Mouse (Mus musculus) CH12.LX (cell line): Measurements from ENCODE around the gene Timm29. TPM values are rescaled to one million over a fixed set of nuclear protein-coding genes. Genes with fewer than 3 reads are reported as not detected.

Source experiments
- DNase-seq: peaks from one replicate; pipeline ENCODE4 v3.0.0-alpha.2; 2013; ENCODE audit errors: extremely low read depth
- H3K27ac ChIP-seq: 2 replicates; pipeline ENCODE4 v1.5.1; 2012; ENCODE audit warnings: low read depth, mild to moderate bottlenecking, control low read depth, moderate library complexity; ENCODE audit not compliant: insufficient read depth
- H3K27me3 ChIP-seq: replicated peaks from 2 replicates; pipeline ENCODE3; 2012; ENCODE audit warnings: inconsistent platforms
- H3K36me3 ChIP-seq, 2 experiments: replicated peaks in 1 of 2; 2 replicates each; pipeline versions ENCODE3 to v1.6.1; 2012; ENCODE audit warnings: inconsistent platforms in 1 of 2, low read length in 1 of 2, mild to moderate bottlenecking in 1 of 2, mixed read lengths in 1 of 2, moderate library complexity in 1 of 2; ENCODE audit not compliant: control insufficient read depth in 1 of 2, insufficient read depth in 1 of 2
- H3K4me1 ChIP-seq, 2 experiments: 2 replicates each; pipeline ENCODE4 v1.6.1; 2012; ENCODE audit warnings: inconsistent platforms in 1 of 2, moderate library complexity in 1 of 2; ENCODE audit not compliant: insufficient read depth in 2 of 2, control insufficient read depth in 1 of 2
- H3K4me2 ChIP-seq: 2 replicates; pipeline ENCODE4 v1.6.1; 2012; ENCODE audit warnings: low read depth, mild to moderate bottlenecking, control low read depth; ENCODE audit not compliant: poor library complexity, insufficient read depth, severe bottlenecking
- H3K4me3 ChIP-seq, 3 experiments: fragments of 150-350 bp in 1 of 3; sonication (generic) in 1 of 3; replicated peaks in 1 of 3; 2 replicates each; pipeline versions ENCODE3 to v1.5.1; 2011 to 2012; ENCODE audit warnings: low read depth in 2 of 3, low read length in 2 of 3, mild to moderate bottlenecking in 2 of 3, moderate library complexity in 2 of 3, control low read depth in 1 of 3, improper control_type of control experiment in 1 of 3, inconsistent platforms in 1 of 3, mixed read lengths in 1 of 3; ENCODE audit not compliant: poor library complexity in 1 of 3
- H3K79me2 ChIP-seq: replicated peaks from 2 replicates; pipeline ENCODE4 v1.6.1; 2012; ENCODE audit warnings: mild to moderate bottlenecking, moderate library complexity; ENCODE audit not compliant: control insufficient read depth, poor library complexity, insufficient read depth, severe bottlenecking; ENCODE audit errors: extremely low read depth
- H3K9ac ChIP-seq: 2 replicates; pipeline ENCODE4 v1.6.1; 2012; ENCODE audit warnings: low read depth, mild to moderate bottlenecking, control low read depth, moderate library complexity; ENCODE audit not compliant: insufficient read depth
- H3K9me3 ChIP-seq: replicated peaks from 2 replicates; pipeline ENCODE3; 2012; ENCODE audit warnings: low read length, inconsistent platforms, mixed read lengths
- CHD1 ChIP-seq: IDR thresholded peaks from 2 replicates; pipeline ENCODE4 v1.6.1; 2012; ENCODE audit warnings: low read depth, low read length, improper control_type of control experiment, inconsistent platforms
- CHD2 ChIP-seq: IDR thresholded peaks from 2 replicates; pipeline ENCODE4 v1.6.1; 2011; ENCODE audit warnings: low read length, improper control_type of control experiment
- EP300 ChIP-seq: IDR thresholded peaks from 2 replicates; pipeline ENCODE4 v1.6.1; 2011; ENCODE audit warnings: low read length, improper control_type of control experiment
- ETS1 ChIP-seq: conservative IDR thresholded peaks from 2 replicates; pipeline ENCODE4 v1.6.1; 2012; ENCODE audit warnings: low read depth, mild to moderate bottlenecking, inconsistent platforms, low read length, improper control_type of control experiment, moderate library complexity
- GABPA ChIP-seq: IDR thresholded peaks from 2 replicates; pipeline ENCODE4 v1.6.1; 2012; ENCODE audit warnings: low read depth, low read length, improper control_type of control experiment, inconsistent platforms; ENCODE audit not compliant: insufficient replicate concordance
- KAT2A ChIP-seq: IDR thresholded peaks from 2 replicates; pipeline ENCODE4 v1.6.1; 2012; ENCODE audit warnings: low read length, improper control_type of control experiment, inconsistent platforms; ENCODE audit not compliant: insufficient replicate concordance
- MAFK ChIP-seq: IDR thresholded peaks from 2 replicates; pipeline ENCODE4 v1.6.1; 2011; ENCODE audit warnings: low read length, improper control_type of control experiment; ENCODE audit not compliant: insufficient replicate concordance
- MAX ChIP-seq: IDR thresholded peaks from 2 replicates; pipeline ENCODE4 v1.6.1; 2011; ENCODE audit warnings: low read length, improper control_type of control experiment
- MAZ ChIP-seq: IDR thresholded peaks from 2 replicates; pipeline ENCODE4 v1.6.1; 2012; ENCODE audit warnings: low read depth, mild to moderate bottlenecking, inconsistent platforms, low read length, improper control_type of control experiment, moderate library complexity
- MYC ChIP-seq: IDR thresholded peaks from 2 replicates; pipeline ENCODE4 v1.6.1; 2011; ENCODE audit warnings: low read depth, mild to moderate bottlenecking, improper control_type of control experiment, low read length
- PAX5 ChIP-seq: IDR thresholded peaks from 2 replicates; pipeline ENCODE4 v1.6.1; 2012; ENCODE audit warnings: low read length, inconsistent platforms, mixed read lengths
- POLR2A ChIP-seq: IDR thresholded peaks from 2 replicates; pipeline ENCODE4 v1.6.1; 2011; ENCODE audit warnings: low read depth, mild to moderate bottlenecking, improper control_type of control experiment, low read length
- POLR2AphosphoS2 ChIP-seq: IDR thresholded peaks from 2 replicates; pipeline ENCODE4 v1.6.1; 2011; ENCODE audit warnings: low read depth, low read length, improper control_type of control experiment
- SMC3 ChIP-seq: IDR thresholded peaks from 2 replicates; pipeline ENCODE4 v1.6.1; 2011; ENCODE audit warnings: low read depth, low read length, improper control_type of control experiment
- USF1 ChIP-seq: IDR thresholded peaks from 2 replicates; pipeline ENCODE4 v1.6.1; 2014; ENCODE audit warnings: low read depth, mild to moderate bottlenecking, inconsistent platforms, low read length, improper control_type of control experiment
- USF2 ChIP-seq: conservative IDR thresholded peaks from 2 replicates; pipeline ENCODE4 v1.6.1; 2011; ENCODE audit warnings: low read depth, low read length, improper control_type of control experiment
- ZC3H11A ChIP-seq: IDR thresholded peaks from 2 replicates; pipeline ENCODE4 v1.6.1; 2012; ENCODE audit warnings: low read depth, mild to moderate bottlenecking, inconsistent platforms, low read length, improper control_type of control experiment
- dilution Hi-C: fragments of 300-500 bp; cut with MboI; formaldehyde crosslinking; loops from 2 replicates; pipeline ENCODE4 v1.14.3; 2020; ENCODE audit warnings: low sequenced_read_pairs; ENCODE audit not compliant: extremely low pct_unique_long_range_greater_than_20kb, extremely low pct_ligation_motif_present
- in situ Hi-C: fragments of 300-500 bp; cut with MboI; formaldehyde crosslinking; loops from 3 replicates; pipeline ENCODE4 v1.14.3; 2019; ENCODE audit warnings: low sequenced_read_pairs, low pct_ligation_motif_present, low pct_unique_long_range_greater_than_20kb, mixed read lengths
- polyA plus RNA-seq: library from polyadenylated mRNA; unstranded; fragments of >175 nt; gene quantifications from 2 replicates; pipeline ENCODE4 v1.2.1, GENCODE M21; 2012; ENCODE audit warnings: low read depth; ENCODE audit not compliant: insufficient read length
- total RNA-seq, 2 experiments: library from RNA; depleted of rRNA; stranded (reverse); fragments of 300-350 nt in 1 of 2; fragments of >200 nt in 1 of 2; gene quantifications; 2 replicates each; pipeline ENCODE4 v1.2.3; 2012 to 2014

The Timm29 gene
- total and polyA plus RNA-seq, 3 experiments, result 12.0 to 34.6 (median 19.5) TPM

DNA sequence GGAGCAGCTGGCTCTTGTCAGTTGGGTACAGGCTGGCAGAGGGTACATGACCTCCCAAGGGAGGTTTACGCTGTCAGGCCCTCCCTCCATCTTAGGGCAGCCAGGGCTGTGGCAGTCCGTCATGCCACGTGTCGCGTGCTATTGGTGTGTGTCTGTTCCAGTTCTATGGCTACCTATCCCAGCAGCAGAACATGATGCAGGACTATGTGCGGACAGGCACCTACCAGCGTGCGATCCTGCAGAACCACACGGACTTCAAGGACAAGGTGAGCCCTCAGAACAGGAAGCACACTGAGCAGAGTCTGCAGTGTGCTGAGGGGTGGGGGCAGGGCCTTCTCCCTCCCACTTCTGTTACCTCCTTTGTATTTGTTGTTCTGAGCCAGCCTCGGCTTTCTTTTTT is 17.3 kb upstream of the Timm29 start:
- Histone ChIP-seq H3K9me3 (no peaks in the 10 kb centered on the region), H3K4me2 (no peak overlapping the region), H3K79me2 (no peaks in the 10 kb centered on the region), H3K27me3 (no peaks in the 10 kb centered on the region), H3K4me1 (no peaks in the 10 kb centered on the region), H3K36me3 (peaks cover 66 to 94% of the 10 kb centered on the region in 2 experiments), H3K27ac (no peak overlapping the region), H3K4me3 (no peak overlapping the region)
- DNase-seq, result no peak
- in situ Hi-C loops, result no loop called here
- dilution Hi-C loops, result no loop called here
- no peak for TF ChIP-seq PAX5
- no peak for TF ChIP-seq POLR2AphosphoS2
- TF ChIP-seq USF2, result no peak
- TF ChIP-seq ZC3H11A, result no peak
- no peak for TF ChIP-seq GABPA
- TF ChIP-seq MAX, result no peak
- TF ChIP-seq, all 38 proteins: peak for 0
- no peak overlapping the region for H3K9ac ChIP-seq

DNA sequence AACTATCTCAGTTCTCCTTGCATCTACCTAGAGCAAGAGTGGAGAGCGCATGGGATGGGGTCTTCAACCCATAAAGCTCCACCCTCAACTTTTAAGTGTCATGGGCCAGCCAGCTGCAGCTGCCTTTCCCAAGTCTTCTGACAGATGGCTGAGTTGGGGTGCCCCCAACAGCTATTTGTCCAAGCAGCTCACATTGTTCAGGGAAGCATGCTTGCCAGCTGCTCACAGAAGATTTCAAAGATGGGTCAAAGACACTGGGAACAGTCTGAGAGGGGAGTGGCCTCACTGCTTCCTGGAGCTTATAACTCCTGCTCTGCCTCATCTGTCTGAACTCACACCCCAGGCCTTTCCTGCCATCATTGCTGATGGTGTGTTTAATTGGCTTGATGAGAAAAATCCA is 16.2 kb upstream of the Timm29 start:
- no peak for DNase-seq
- in situ Hi-C loops (no loop called here), dilution Hi-C loops (no loop called here)
- Histone ChIP-seq H3K36me3 (peaks cover 67 to 95% of the 10 kb centered on the region in 2 experiments), H3K79me2 (no peaks in the 10 kb centered on the region), H3K4me3 (no peak overlapping the region), H3K9me3 (no peaks in the 10 kb centered on the region), H3K4me1 (no peaks in the 10 kb centered on the region), H3K9ac (no peak overlapping the region), H3K27ac (no peak overlapping the region), H3K27me3 (no peaks in the 10 kb centered on the region), H3K4me2 (no peak overlapping the region)
- TF ChIP-seq PAX5, result no peak
- TF ChIP-seq KAT2A, result no peak
- TF ChIP-seq USF1, result no peak
- TF ChIP-seq POLR2A, result no peak
- TF ChIP-seq MYC, result no peak
- TF ChIP-seq MAFK, result no peak
- no peak for TF ChIP-seq EP300
- no peak for TF ChIP-seq CHD1
- no peak for TF ChIP-seq MAZ
- no peak for TF ChIP-seq SMC3
- no peak for TF ChIP-seq ETS1
- no peak for TF ChIP-seq CHD2
